In genomic region chr11:109472171-109472691, GRCm38 (mm10) we compare ENCODE assay signal across 8 mouse cellular contexts. TPM values are rescaled to one million over a fixed set of nuclear protein-coding genes. Genes with fewer than 3 reads are reported as not detected.
DNase-seq lines count a peak whose midpoint lies in the region; ATAC-seq and TF ChIP-seq lines count a peak whose summit lies in the region.

No protein-coding gene starts in this region.

- no peaks in the 10 kb centered on the region for H3K9me3 ChIP-seq in forebrain, embryonic 11.5 days (ENCODE audit: control insufficient read depth, low read length)
- H3K9me3 ChIP-seq in hindbrain, embryonic 15.5 days: no peaks in the 10 kb centered on the region
- H3K9me3 ChIP-seq in liver, embryonic 15.5 days (replicated peaks): no peaks in the 10 kb centered on the region
- H3K9me3 ChIP-seq in neural tube, embryonic 13.5 days: no peaks in the 10 kb centered on the region

- H3K27ac ChIP-seq in forebrain, embryonic 11.5 days (ENCODE audit: low read depth, low read length): no peak overlapping the region
- peak overlapping the region; percentile 93; the same call in 1 of the 2 replicates for H3K27ac ChIP-seq in hindbrain, embryonic 15.5 days (replicated peaks)
- peak overlapping the region; percentile 98 for H3K27ac ChIP-seq in liver, embryonic 15.5 days (replicated peaks)
- no peak overlapping the region for H3K27ac ChIP-seq in neural tube, embryonic 13.5 days (replicated peaks)

- no peak for ATAC-seq in cerebellum, adult (ENCODE audit: insufficient number of reproducible peaks, low FRiP score, low TSS enrichment)
- ATAC-seq in forebrain, embryonic 11.5 days (replicated peaks; ENCODE audit: low FRiP score): no peak; the same call in 1 of the 2 replicates
- no peak for ATAC-seq in hindbrain, embryonic 15.5 days (ENCODE audit: low FRiP score, low read depth)
- ATAC-seq in liver, embryonic 15.5 days (ENCODE audit: insufficient read depth): no peak
- ATAC-seq in neural tube, embryonic 13.5 days (ENCODE audit: low read depth): no peak

- H3K9ac ChIP-seq in forebrain, embryonic 11.5 days (ENCODE audit: low read length): peak overlapping the region; percentile 94
- H3K9ac ChIP-seq in hindbrain, embryonic 15.5 days: peak overlapping the region; percentile 71
- H3K9ac ChIP-seq in liver, embryonic 15.5 days: peak overlapping the region; percentile 97
- H3K9ac ChIP-seq in neural tube, embryonic 13.5 days: peak overlapping the region; percentile 92

- WGBS in forebrain, embryonic 11.5 days: 1% methylated on average over 33 of the region's 33 CpGs
- WGBS in hindbrain, embryonic 15.5 days: 0% methylated on average over 33 of the region's 33 CpGs
- under 1% methylated on average over 33 of the region's 33 CpGs for WGBS in liver, embryonic 15.5 days (ENCODE audit: insufficient replicate concordance)
- WGBS in neural tube, embryonic 13.5 days: 0% methylated on average over 33 of the region's 33 CpGs

- no peaks in the 10 kb centered on the region for H3K36me3 ChIP-seq in forebrain, embryonic 11.5 days (ENCODE audit: control insufficient read depth, insufficient read depth, low read length)
- H3K36me3 ChIP-seq in hindbrain, embryonic 15.5 days: no peaks in the 10 kb centered on the region
- peaks cover 25% of the 10 kb centered on the region for H3K36me3 ChIP-seq in liver, embryonic 15.5 days (replicated peaks)
- H3K36me3 ChIP-seq in neural tube, embryonic 13.5 days: no peaks in the 10 kb centered on the region

- no peaks in the 10 kb centered on the region for H3K27me3 ChIP-seq in forebrain, embryonic 11.5 days (ENCODE audit: control insufficient read depth, insufficient read depth, low read length)
- H3K27me3 ChIP-seq in hindbrain, embryonic 15.5 days: peaks cover 11% of the 10 kb centered on the region; the same call in 1 of the 2 replicates
- no peaks in the 10 kb centered on the region for H3K27me3 ChIP-seq in liver, embryonic 15.5 days
- peaks cover 9% of the 10 kb centered on the region; the same call in 1 of the 2 replicates for H3K27me3 ChIP-seq in neural tube, embryonic 13.5 days

- TF ChIP-seq POLR2A in brain, embryonic 14.5 days (IDR thresholded peaks at IDR 0.05; ENCODE audit: borderline replicate concordance, extremely low read depth, insufficient read depth, insufficient read length, poor library complexity, severe bottlenecking): no peak

- peak; percentile 45 for DNase-seq in cerebellum, adult 11 months
- DNase-seq in brain, embryonic 14.5 days (ENCODE audit: low read depth): peak; percentile 57
- DNase-seq in forebrain, embryonic 11.5 days (ENCODE audit: low spot score): peak; percentile 76
- peak; percentile 35 for DNase-seq in thymus, adult 18-20 months

- no peak for TF ChIP-seq CTCF in brain, embryonic 14.5 days (IDR thresholded peaks at IDR 0.05; ENCODE audit: borderline replicate concordance, extremely low read depth, insufficient read depth, insufficient read length)

- peak overlapping the region; percentile 94 for H3K4me2 ChIP-seq in forebrain, embryonic 11.5 days (ENCODE audit: low read depth, low read length, severe bottlenecking)
- H3K4me2 ChIP-seq in hindbrain, embryonic 15.5 days: peak overlapping the region; percentile 77
- peak overlapping the region; percentile 97 for H3K4me2 ChIP-seq in liver, embryonic 15.5 days
- peak overlapping the region; percentile 93 for H3K4me2 ChIP-seq in neural tube, embryonic 13.5 days

- peak overlapping the region; percentile 76 for H3K4me3 ChIP-seq in forebrain, embryonic 11.5 days (ENCODE audit: low read depth, low read length)
- H3K4me3 ChIP-seq in hindbrain, embryonic 15.5 days: peak overlapping the region; percentile 57
- H3K4me3 ChIP-seq in liver, embryonic 15.5 days (replicated peaks): peak overlapping the region; percentile 89
- peak overlapping the region; percentile 78 for H3K4me3 ChIP-seq in neural tube, embryonic 13.5 days

- peaks cover 14% of the 10 kb centered on the region; the same call in 1 of the 2 replicates for H3K4me1 ChIP-seq in forebrain, embryonic 11.5 days (replicated peaks; ENCODE audit: control insufficient read depth, insufficient read depth, low read length)
- H3K4me1 ChIP-seq in hindbrain, embryonic 15.5 days (replicated peaks): peaks cover 21% of the 10 kb centered on the region
- peaks cover 76% of the 10 kb centered on the region for H3K4me1 ChIP-seq in liver, embryonic 15.5 days (replicated peaks)
- H3K4me1 ChIP-seq in neural tube, embryonic 13.5 days (replicated peaks): peaks cover 44% of the 10 kb centered on the region

RNA-seq across cellular contexts. Expression of gene Arsg, which starts 0.9 kb away (rescaled TPM):
- 5.2 and 5.3 TPM in 2 replicates for polyA plus RNA-seq in brain, embryonic 14.5 days (2012; rRNA removed)
- polyA plus RNA-seq in forebrain, embryonic 11.5 days (2014; fragmentation: Nextera tagmentation; extraction: Ambion mirVana): 2.7 and 3.2 TPM in 2 replicates
- polyA plus RNA-seq in hindbrain, embryonic 15.5 days (2015; fragmentation: Nextera tagmentation; extraction: Ambion mirVana): 5.5 and 7.1 TPM in 2 replicates
- polyA plus RNA-seq in liver, embryonic 15.5 days (2015; fragmentation: Nextera tagmentation; extraction: Ambion mirVana): 3.4 and 3.7 TPM in 2 replicates
- polyA plus RNA-seq in neural tube, embryonic 13.5 days (2015; fragmentation: Nextera tagmentation; extraction: Ambion mirVana): 3.0 and 3.7 TPM in 2 replicates

RNA-seq across cellular contexts. Expression of gene Slc16a6, which starts 1.2 kb away (rescaled TPM):
- 1.4 and 3.2 TPM in 2 replicates for polyA plus RNA-seq in brain, embryonic 14.5 days (2012; rRNA removed)
- 4.8 and 6.0 TPM in 2 replicates for polyA plus RNA-seq in forebrain, embryonic 11.5 days (2014; fragmentation: Nextera tagmentation; extraction: Ambion mirVana)
- 5.6 and 5.8 TPM in 2 replicates for polyA plus RNA-seq in hindbrain, embryonic 15.5 days (2015; fragmentation: Nextera tagmentation; extraction: Ambion mirVana)
- polyA plus RNA-seq in liver, embryonic 15.5 days (2015; fragmentation: Nextera tagmentation; extraction: Ambion mirVana): 38.9 and 39.1 TPM in 2 replicates
- polyA plus RNA-seq in neural tube, embryonic 13.5 days (2015; fragmentation: Nextera tagmentation; extraction: Ambion mirVana): 3.3 and 4.0 TPM in 2 replicates

RNA-seq across cellular contexts. Expression of gene Amz2, which starts 46.5 kb away (rescaled TPM):
- polyA plus RNA-seq in brain, embryonic 14.5 days (2012; rRNA removed): 183 and 185 TPM in 2 replicates
- 46.6 and 48.2 TPM in 2 replicates for polyA plus RNA-seq in forebrain, embryonic 11.5 days (2014; fragmentation: Nextera tagmentation; extraction: Ambion mirVana)
- 52.8 and 54.2 TPM in 2 replicates for polyA plus RNA-seq in hindbrain, embryonic 15.5 days (2015; fragmentation: Nextera tagmentation; extraction: Ambion mirVana)
- polyA plus RNA-seq in liver, embryonic 15.5 days (2015; fragmentation: Nextera tagmentation; extraction: Ambion mirVana): 10.8 and 11.1 TPM in 2 replicates
- 49.1 and 61.1 TPM in 2 replicates for polyA plus RNA-seq in neural tube, embryonic 13.5 days (2015; fragmentation: Nextera tagmentation; extraction: Ambion mirVana)

RNA-seq across cellular contexts. Expression of gene 9930022D16Rik, which starts 58.5 kb away (rescaled TPM):
- 0.03 TPM in 1 of 2 replicates, not detected in the other for polyA plus RNA-seq in brain, embryonic 14.5 days (2012; rRNA removed)
- not detected in 2 replicates for polyA plus RNA-seq in forebrain, embryonic 11.5 days (2014; fragmentation: Nextera tagmentation; extraction: Ambion mirVana)
- polyA plus RNA-seq in hindbrain, embryonic 15.5 days (2015; fragmentation: Nextera tagmentation; extraction: Ambion mirVana): not detected in 2 replicates
- not detected in 2 replicates for polyA plus RNA-seq in liver, embryonic 15.5 days (2015; fragmentation: Nextera tagmentation; extraction: Ambion mirVana)
- polyA plus RNA-seq in neural tube, embryonic 13.5 days (2015; fragmentation: Nextera tagmentation; extraction: Ambion mirVana): not detected in 2 replicates

Comparison
In these comparisons a context has a peak if more than half of its experiments do, and no peak if none do; other contexts are left out.
1. H3K27ac ChIP-seq: peak in hindbrain, embryonic 15.5 days (single experiment) and liver, embryonic 15.5 days (single experiment); none in forebrain, embryonic 11.5 days (single experiment) and neural tube, embryonic 13.5 days (single experiment).
2. Peak in every context shown above with its lines, with median percentiles within 50 percentile points of each other: DNase-seq, H3K4me2 ChIP-seq, H3K4me3 ChIP-seq and H3K9ac ChIP-seq.